Mouse (Mus musculus) layer of hippocampus, postnatal 36 days (tissue): Measurements from ENCODE around the gene Zfp654. TPM values are rescaled to one million over a fixed set of nuclear protein-coding genes. Genes with fewer than 3 reads are reported as not detected.

ENCODE experiments used
- DNase-seq, 2 experiments: peaks; one replicate each; pipeline ENCODE4 v3.0.0; 2022
- total RNA-seq, 2 experiments: library from RNA; stranded (reverse); gene quantifications; 2 replicates each; pipeline ENCODE4 v1.2.3; 2021

Zfp654 gene
- total RNA-seq, 2 experiments from 2014 or later: 17.1 to 17.6 TPM

DNA sequence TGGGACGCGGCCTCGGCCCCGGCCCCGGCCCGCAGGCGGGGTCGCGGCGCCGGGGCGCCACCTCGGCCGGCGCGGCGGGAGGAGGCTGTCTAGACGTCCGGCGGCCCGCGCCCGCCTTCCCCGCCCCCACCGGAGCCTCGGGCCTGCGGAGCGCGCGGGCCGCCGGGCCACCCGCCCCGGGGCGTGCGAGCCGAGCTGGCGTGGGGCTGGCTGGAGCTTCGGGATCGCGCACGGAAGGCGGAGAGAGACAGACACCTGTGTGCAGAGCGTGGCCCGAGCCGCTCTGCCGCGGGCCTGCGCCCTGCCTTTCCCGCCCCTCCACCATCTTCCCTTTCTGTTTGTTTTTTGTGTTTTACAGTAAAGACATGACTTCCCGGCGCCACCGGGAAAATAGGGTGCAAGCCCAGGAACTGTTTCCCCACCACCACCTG is 1.0 kb upstream of the Zfp654 start:
- peak; percentile 33 to 34 for DNase-seq

DNA sequence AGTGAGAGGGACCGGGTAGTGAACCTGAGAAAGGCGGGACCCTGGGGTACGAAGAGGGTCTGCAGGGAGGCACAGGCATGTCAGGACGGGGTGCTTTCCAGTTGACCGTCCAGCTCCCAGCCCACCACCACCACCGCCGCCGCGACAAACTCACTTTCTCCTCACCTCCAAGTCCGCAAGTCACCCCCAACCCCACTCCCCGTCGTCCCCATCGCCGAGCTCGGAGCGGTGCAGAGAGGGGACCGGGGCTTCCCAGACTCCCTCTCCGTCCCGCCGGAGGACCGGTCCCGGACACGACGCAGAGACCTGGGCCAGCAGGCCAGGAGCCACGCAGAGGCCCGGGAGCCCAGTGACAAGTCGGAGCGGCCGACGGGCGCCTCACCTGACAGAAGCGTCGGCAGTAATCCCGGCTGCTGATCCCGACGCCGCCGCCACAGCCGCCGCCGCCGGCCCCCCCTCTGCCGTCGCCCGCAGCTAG is 328 bp downstream of the Zfp654 start:
- DNase-seq: no peak

DNA sequence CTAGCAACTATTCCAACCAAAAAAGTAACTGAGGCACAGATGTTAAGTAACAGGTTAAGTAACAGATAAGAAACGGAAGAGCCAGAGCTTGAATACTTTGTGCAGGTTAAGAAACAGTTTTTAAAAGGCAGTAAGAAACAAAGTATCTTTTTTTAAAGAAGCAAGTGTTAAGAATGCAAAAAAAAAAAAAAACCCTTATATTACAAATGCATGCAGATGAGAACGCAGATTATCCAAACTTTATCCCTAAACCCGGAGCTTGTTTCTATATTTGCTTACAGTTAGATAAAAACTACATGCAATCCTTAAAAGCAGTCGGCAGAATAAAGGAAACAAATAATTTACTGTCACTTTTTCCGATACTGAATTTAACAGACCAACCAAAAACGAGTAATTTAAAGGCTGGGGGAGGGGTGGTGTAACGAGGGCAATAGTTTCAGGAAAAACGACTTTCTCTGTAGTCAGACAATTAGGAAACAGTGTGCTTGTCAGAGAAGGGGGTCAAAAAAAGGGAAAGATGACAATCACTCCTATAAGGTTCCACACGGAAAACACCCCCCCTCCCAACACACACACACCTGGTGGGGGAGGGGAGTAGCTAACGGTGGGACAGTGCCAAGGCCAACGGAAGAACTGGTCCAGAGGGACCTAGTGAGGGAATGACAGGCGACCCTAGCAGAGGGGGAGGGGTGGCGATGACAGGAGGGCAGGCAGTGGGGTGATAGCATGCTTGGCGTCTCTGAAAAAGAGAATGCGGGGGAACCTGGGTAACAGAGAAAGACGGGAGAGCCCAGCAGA is 966 bp downstream of the Zfp654 start:
- peak in 1 of 2 experiments; percentile 27 for DNase-seq

DNA sequence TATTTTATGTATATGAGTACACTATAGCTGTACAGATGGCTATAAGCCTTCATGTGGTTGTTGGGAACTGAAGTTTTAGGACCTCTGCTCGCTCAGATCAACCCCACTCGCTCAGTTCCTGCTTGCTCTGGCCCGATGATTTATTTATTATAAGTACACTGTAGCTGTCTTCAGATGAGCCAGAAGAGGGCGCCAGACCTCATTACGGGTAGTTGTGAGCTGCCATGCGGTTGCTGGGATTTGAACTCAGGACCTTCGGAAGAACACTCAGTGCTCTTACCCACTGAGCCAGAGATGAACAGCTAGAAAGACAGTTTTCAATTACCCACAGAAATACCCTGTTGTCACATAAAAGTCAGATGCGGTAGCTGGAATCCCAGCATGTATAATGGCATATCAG is 5.5 kb downstream of the Zfp654 start:
- no peak for DNase-seq

DNA sequence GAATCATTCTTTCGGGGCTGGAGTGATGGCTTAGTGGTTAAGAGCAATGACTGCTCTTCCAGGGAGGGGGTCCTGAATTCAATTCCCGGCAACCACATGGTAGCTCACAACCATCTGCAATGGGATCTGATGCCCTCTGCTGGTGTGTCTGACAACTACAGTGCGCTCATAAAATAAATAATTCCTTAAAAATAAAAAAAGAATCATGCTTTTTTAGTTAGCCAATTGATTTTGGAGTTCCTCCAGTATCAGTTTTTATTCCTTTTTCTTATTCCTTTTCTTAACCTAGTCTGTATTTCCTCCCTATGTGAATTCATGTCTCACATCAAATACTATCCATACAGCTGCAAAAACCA is 9.1 kb downstream of the Zfp654 start:
- no peak for DNase-seq

DNA sequence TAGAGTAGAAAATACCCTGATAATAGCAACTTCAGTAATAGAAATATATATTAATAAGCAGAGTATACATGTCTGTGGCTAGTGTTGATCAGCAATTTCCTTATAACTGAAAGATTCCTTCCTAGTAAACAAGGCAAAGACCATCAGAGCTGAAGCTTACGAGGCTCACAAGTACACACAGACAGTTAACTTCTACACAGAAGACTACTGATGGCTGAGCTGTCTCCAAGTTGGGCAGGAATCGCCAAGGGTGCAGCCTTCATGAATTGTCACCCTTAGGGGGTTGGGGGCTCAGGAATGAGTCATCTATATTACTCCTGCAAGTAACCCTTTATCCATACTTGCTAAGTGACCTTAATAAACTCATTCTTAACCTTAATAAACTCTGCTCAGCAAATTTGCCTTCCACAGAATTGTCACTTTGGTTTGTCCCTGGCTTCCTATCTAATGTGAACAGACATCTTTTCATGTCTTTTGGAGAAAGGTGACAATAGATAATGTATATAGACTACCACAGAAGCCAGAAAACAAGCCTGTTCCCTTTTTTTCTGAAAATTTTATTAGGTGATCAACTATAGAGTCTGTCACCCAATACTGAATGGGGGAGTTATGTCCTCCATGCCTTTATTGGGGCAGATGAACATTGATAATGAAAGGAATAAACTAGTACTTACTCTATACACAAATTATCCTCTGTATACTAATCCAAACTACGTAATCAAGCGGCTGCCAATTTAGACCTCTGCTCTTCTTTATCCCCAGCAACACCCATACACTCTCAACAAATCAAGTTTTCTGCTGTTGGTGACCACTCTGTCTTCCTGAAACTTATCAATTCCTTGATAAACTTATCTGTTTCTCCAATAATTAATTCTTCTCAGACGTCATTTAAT is 9.7 kb downstream of the Zfp654 start:
- no peak for DNase-seq

DNA sequence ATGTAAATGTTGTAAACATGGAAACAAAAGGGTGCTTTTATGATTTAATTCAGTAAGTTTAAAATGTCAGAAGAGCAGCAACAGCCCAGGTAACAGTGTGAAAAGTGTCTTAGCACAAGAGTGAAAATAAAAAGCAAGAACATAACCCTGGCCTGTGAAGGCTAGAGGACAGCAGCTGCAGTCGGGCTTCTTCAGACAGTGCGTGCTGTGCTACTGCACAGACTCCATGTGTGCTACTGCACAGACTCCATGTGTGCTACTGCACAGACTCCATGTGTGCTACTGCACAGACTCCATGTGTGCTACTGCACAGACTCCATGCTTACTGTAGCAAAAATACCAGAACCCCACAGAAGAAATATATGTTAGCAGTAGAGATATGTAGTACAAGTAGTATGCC is 14.7 kb downstream of the Zfp654 start:
- no peak for DNase-seq

DNA sequence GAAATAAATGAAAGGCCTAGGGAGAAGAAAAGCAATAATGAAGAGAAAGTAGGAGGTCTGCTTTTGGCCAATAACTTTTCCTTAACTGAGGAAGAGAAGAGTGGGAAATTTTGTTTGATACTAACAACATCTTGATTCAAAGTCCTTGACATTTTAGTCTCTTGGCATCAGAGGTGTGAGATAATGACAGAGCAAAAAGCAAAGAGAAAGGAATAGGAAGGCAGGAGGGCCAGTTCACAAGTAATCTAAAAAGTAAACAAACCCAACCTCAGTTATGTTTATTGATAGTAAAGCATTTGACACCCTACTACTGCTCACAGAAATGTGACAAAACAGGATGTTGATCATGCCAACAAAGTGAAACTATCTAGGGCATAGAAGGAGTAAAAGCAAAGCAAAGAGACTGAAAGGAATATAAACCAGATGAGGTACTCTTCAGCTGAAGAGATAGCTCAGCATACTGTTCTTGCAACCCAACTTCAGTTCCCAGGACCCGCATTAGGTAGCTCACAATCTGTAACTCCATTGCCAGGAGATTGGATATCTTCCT is 15.4 kb downstream of the Zfp654 start:
- no peak for DNase-seq

DNA sequence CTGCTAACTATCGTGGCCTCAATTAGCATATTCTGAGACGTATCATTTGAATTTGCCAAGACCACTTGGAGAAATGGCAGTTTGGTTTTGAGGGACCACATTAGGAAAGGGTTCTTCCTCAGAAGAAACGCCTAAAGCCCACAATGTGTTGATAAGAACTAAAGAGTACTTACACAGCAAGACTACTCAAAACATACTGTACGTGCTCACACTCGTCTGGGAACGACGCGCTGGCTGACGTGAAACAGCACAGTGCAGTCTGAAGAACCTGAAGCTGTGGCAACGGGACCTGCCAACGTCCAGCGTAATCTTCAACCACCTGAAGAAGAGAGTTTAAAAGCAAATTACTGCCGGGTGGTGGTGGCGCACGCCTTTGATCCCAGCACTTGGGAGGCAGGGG is 21.2 kb downstream of the Zfp654 start:
- DNase-seq: no peak

DNA sequence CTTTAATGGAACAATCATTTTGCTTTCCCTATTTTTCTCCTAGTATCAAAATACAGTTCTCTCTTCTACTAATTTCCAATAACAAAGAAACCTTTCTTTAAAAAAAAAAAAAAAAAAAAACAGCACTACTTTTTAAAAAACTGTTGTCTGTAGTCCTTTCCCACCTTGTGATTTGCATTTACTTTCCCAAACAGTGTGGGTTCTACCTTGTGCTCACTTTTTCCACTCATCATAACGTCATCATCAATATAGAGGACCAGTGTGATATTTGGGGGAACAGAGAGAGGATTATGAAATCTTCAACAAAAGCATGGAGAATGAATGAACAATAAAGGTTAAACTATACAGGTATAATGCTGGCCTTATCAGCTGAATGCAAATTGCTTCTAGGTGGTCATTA is 27.0 kb downstream of the Zfp654 start:
- no peak for DNase-seq

DNA sequence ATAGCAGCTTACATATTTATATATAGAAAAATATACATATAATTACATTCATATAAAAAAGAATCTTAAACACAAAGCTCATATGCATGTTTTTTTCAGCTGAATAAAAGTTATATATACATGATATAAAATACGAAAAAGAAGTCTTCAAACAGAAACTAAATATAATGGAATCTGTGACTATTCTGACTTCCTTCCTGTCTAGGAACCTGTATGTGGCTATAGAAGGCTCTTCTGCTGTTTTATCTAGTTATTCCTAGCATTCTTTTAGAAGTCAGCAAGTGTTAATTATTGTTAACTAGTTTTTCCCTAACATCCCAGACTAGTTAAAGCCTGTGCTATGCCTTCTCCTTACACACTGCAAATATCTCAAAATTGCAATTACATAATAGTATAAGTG is 27.6 kb downstream of the Zfp654 start:
- no peak for DNase-seq

DNA sequence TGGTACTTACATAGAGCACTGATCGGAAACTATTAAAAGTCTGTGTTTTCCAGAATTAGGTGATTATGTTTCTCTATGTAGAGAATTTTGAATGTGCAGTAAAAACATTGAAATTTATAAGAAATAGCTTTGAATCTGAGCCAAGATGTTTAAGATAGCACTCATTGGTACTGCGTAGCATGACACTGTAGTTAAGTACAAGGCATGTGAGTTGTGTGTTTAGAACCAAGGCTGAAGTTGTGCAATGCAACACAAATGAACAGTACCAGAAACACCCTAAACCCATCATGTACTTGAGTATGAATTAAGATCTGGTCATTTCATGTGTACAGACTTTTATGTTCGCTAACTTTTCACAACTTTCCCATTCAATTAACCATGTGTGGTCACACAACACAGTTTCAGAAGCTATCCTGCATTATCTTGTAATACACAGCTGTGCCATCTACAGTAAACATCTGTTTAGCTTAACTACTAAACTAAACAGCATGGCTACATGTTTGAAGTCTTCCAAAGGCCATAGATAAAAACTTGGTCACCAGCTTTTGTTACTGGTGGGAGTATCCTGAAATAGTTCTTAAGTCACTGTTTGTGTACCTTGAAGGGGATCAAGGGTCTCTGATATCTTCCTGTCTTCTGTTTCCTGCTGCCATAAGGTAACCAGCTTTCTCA is 34.2 kb downstream of the Zfp654 start:
- DNase-seq: no peak

DNA sequence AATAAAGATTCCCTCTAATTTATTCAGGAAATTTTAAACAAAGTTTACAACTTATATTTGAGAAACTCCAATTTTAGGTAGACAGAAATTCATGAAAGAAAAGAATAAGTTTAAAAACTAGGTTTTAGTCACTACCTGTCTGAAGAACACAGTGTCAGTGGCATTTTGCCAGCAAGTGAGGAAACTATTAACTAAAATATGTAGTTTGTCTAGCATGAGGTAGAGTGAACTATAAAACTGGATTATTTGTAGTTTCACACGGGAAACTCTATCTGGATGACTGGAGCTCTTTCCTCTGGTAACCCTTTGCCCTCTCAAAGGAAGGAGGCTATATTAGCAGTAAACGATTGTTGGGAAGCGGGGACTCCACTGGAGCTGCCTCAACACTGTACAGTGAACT is 48.4 kb downstream of the Zfp654 start:
- DNase-seq: no peak

DNA sequence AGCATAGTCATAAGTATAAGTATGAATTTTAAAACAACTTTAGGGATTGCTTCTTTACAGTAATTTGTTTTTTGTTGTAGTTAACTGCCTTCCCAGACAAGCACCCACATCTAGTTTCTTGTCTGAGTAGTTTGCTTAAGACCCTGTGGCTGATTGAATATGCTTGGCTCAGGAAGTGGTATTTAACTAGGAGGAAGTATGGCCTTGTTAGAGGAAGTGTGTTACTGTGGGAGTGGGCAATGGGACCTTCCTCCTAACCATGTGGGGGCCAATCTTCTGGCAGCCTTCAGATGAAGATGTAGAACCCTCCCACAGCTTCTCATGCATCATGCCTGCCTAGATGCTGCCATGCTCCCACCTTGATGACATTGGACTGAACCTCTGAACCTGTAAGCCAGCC is 49.8 kb downstream of the Zfp654 start:
- DNase-seq: no peak

DNA sequence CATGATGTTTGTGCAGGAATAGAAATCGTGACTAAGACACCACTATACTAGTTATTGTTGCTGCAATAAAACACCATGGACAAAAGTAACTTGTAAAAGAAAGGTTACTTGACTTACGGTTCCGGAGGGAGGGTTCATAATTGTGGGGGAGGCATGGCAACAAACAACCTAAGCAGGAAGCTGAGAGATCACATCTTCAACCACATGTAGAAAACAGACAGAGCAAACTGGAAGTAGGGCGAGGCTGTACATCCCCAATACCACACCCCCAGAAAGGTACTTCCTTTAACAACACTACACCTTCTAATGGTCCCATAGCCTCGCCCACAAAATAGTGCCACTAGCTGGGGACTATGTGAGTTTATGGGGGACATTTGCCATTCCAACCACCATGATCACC is 51.1 kb downstream of the Zfp654 start:
- DNase-seq: no peak

DNA sequence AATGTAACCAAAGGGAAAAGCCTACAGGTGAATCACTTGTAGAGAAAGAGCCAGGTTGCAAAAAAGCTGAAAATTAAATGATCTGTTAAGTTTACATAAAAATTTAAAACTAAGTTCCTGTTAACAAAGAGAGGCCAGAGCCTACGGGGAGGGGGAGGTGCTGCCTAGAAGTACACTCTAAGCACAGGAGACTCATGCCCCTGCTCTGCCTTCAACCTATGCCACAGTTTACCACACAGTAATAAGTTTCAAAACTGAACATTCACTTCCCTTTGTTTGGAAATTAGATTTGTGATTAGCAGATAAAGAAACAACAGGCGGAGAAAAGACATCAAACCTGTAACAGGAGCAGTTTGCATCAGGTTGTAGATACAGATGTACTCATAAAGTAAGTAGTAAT is 56.6 kb downstream of the Zfp654 start:
- no peak for DNase-seq

DNA sequence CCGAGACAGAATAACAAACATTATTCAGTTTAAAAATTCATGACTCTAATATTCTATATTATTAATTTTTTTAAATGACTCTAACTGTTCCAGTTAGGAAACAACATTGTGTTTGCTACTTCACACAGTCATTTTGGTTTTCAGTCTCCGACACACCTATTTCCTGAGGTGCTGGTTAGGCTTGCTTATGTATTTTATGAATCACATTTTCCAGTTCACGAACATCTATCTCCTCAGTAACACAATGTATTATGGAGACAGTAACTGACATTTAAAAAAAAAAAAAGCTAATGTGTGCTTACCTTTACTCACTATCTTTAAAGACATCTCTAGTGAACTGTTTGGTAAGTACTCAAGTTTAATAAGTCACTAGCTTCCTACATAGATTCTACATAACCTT is 61.7 kb downstream of the Zfp654 start:
- DNase-seq: no peak

DNA sequence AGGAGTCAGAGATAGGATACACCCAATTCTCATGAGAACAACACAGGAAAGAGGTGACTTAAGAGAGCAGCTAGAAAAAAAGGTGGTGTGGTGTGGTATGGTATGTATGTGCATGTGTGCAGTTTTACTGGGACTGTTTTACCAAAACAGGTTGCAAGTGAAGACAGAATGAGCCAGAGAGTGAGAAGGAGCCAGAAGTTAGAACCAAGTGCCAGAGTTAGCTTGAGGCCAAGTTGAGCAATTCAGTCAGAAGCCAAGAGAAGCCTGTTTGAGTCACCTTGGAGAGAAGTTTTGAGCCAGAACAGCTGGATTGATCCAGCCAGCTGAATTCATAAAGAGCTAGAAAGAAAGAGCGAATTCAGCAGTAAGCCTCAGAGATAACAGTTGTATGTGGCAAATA is 75.9 kb downstream of the Zfp654 start:
- DNase-seq: no peak

DNA sequence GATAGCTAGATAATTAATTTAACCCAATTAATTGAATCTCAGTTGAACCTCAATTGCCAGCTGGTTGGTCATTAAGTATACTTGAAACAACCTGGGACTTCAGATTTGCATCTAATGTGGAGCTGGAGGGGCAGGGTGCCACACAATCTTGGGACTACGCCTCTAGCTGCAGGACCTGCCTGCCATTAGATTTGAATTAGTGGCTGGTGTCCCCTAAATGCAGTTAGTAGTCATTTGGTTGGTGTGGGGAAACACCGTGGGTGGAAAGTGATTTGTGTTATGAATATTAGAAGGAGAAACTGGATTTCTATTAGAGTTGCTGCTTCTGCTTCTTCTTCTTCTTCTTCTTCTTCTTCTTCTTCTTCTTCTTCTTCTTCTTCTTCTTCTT is 80.0 kb downstream of the Zfp654 start:
- DNase-seq: no peak

DNA sequence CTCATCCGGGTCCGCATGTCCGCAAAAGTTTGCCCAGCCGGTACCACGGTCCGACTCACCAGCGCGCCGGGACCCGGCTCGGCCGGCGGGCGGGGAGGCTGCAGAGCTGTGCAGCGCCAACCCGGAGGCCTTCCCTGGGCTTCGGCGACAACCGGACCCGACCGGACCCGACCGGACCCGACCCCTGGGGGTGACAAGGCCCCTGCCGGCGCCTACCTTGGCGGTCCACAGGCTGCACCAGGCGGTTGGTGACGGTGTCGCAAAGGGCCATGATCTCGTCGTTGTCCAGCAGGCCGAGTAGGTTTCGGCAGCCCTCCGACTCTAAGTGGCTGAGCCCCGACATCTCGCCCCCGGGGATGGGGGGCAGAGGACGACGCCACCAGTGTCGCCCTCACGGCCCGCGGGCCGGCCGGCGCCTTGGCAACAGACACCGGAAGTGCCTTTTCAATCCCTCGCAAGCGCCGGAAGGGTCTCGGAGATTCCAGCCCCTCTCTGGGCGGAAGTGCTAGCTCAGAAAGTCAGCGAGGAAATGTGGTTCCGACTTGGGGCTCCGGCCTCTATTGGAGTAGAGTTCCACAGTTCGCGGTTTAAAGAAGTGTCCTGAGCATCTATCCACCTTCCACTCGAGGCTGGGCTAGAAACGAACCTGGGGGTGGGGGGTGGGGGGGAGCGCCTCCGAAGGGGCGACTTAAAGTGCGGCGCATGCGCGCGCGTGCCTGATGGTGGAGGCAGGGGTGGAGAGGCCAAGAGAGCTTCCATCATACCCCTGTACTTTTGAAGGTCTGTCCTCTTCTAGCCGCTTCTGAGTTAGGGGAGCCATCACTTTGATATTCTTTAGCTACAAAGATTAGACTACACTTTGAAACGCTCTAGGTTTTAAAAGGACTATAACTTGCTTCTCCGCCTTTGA is 80.7 kb downstream of the Zfp654 start, which contains the start of gene 4930453N24Rik:
4930453N24Rik (minus strand) TSS at position 641 of the 910 bp plus-strand sequence.
- DNase-seq: peak; percentile 81 to 82

DNA sequence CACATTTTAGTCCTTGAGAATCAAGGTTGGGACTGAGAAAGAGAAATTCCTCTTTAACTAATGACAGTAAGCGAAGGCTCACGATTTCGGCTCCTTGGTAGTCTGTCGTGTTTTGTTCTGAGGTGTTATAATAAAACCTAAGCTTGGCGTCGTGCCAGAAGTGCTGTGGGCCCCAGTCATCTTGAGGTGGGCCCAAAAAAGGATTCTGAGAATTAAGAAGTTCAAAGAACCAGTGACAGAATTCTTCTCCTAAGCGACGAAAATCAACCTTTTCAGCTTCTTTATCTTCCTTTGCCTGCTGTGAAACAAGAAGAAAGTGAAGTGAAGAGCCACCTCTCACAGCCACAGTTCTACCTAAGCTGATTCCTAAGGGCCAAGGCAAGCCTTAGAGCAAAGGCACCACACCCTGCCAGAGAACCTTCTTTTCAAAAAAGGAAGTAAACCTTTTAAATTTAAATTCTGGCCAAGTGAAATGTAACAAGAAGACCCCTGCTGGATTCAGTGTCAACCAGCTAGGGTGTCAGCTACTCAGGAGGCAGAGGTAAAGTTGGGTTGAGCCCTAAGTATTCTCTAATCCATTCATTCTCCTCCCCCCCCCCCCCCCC is 84.7 kb downstream of the Zfp654 start:
- DNase-seq: no peak
